Mouse (Mus musculus): ENCODE results near the gene Slc4a10. TPM values are rescaled to one million over a fixed set of nuclear protein-coding genes. Genes with fewer than 3 reads are reported as not detected.

The Slc4a10 gene
- polyA plus RNA-seq, 1 experiment from 2014 or later, result 0.21 TPM

DNA sequence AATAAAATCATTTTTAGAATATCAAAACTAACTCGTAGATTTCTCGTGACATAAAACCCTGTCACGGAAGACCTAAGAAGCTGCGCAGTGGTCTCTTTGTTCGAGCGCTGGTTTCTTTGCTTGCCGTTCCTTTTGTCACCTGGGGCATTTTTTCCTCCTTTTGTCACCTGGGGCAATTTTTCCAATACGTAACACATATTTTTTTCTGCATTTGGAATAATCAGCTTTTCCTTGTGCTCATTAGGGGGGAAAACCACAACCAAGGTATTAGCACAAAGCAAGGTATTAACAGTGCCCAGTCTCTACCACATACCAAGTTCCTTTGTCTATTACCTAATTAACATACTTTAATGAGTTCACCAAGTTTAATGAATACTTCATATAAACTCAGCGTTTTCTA lies 42.9 kb downstream of the Slc4a10 start:
- Histone ChIP-seq H3K4me3 (replicated peaks; ENCODE audit: low read length) (no peak overlapping the region), H3K27ac (ENCODE audit: low read length) (no peak overlapping the region), H3K36me3 (ENCODE audit: control insufficient read depth, insufficient read depth, low read length) (no peaks in the 10 kb centered on the region), H3K4me1 (ENCODE audit: control insufficient read depth, insufficient read depth, low read length) (no peaks in the 10 kb centered on the region), H3K9ac (ENCODE audit: low read length) (no peak overlapping the region), H3K4me2 (ENCODE audit: low read depth, low read length) (no peak overlapping the region), H3K9me3 (replicated peaks; ENCODE audit: control insufficient read depth, low read length) (no peaks in the 10 kb centered on the region), H3K27me3 (ENCODE audit: control insufficient read depth, insufficient read depth, low read length) (no peaks in the 10 kb centered on the region)
- ATAC-seq (ENCODE audit: insufficient read depth, low FRiP score), result no peak
- WGBS, result 84% methylated on average over 9 of the region's 9 CpGs

DNA sequence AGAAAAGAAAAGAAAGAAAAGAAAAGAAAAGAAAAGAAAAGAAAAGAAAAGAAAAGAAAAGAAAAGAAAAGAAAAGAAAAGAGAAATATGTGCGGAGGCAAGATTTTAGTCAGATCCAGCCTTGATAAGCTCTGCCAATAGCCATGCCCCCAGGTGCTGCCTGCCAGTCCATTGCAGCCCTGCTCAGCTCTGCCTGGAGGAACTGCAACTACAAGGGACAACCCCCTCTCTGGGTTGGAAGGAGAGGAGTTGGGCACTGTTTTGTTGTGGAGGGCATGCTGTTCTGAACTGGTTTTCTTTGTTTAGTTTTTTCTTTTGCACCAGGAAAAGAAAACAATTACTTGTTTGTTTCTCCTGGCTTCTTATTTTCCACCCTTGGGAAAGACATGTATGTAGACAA lies 54.3 kb downstream of the Slc4a10 start:
- no peaks in the 10 kb centered on the region for H3K27me3 ChIP-seq (ENCODE audit: control insufficient read depth, insufficient read depth, low read length)
- H3K9me3 ChIP-seq (replicated peaks; ENCODE audit: control insufficient read depth, low read length), result no peaks in the 10 kb centered on the region
- no peak overlapping the region for H3K4me2 ChIP-seq (ENCODE audit: low read depth, low read length)
- H3K4me1 ChIP-seq (ENCODE audit: control insufficient read depth, insufficient read depth, low read length), result no peaks in the 10 kb centered on the region
- no peak overlapping the region for H3K9ac ChIP-seq (ENCODE audit: low read length)
- ATAC-seq (ENCODE audit: insufficient read depth, low FRiP score), result no peak
- no peaks in the 10 kb centered on the region for H3K36me3 ChIP-seq (ENCODE audit: control insufficient read depth, insufficient read depth, low read length)
- H3K4me3 ChIP-seq (replicated peaks; ENCODE audit: low read length), result no peak overlapping the region
- WGBS, result 79% methylated on average over 1 of the region's 1 CpGs
- no peak overlapping the region for H3K27ac ChIP-seq (ENCODE audit: low read length)

DNA sequence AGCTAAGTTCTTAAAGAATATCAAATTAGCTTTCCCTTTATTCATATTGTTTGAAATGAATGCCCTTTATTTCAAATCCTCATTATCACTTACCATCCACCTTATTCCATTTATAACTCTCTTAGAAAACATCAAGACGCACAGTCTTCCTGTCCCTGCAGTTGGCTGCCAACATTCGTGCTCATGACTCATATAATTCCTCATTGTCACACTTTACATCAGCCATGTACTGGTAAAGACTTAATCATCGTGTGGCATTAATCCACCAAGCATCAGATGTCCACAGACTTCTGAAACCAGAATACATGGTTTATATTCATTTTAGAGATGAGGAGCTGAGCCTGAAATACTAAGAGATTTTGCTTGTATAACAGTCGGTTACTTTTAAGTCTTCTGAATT lies 69.1 kb downstream of the Slc4a10 start:
- Histone ChIP-seq H3K4me2 (ENCODE audit: low read depth, low read length) (no peak overlapping the region), H3K27me3 (ENCODE audit: control insufficient read depth, insufficient read depth, low read length) (no peaks in the 10 kb centered on the region), H3K9ac (ENCODE audit: low read length) (no peak overlapping the region), H3K27ac (ENCODE audit: low read length) (no peak overlapping the region), H3K4me1 (ENCODE audit: control insufficient read depth, insufficient read depth, low read length) (no peaks in the 10 kb centered on the region), H3K9me3 (replicated peaks; ENCODE audit: control insufficient read depth, low read length) (no peaks in the 10 kb centered on the region), H3K4me3 (replicated peaks; ENCODE audit: low read length) (no peak overlapping the region), H3K36me3 (ENCODE audit: control insufficient read depth, insufficient read depth, low read length) (no peaks in the 10 kb centered on the region)
- no peak for ATAC-seq (ENCODE audit: insufficient read depth, low FRiP score)
- 75% methylated on average over 4 of the region's 4 CpGs for WGBS

DNA sequence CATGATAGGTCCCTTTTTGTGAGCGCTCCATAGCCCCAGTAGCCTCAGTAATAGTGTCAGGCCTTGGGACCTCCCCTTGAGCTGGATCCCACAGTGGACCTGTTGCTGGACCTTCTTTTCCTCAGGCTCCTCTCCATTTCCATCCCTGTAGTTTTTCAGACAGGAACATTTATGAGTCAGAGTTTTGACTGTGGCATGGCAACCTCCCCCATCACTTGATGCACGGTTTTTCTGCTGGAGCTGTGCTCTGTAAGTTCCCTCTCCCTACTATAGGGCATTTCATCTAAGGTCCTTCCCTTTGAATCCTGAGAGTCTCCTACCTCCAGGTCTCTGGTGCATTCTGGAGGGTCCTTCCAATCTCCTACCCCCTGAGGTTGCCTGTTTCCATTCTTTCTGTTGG lies 83.7 kb downstream of the Slc4a10 start:
- H3K4me2 ChIP-seq (ENCODE audit: low read depth, low read length), result no peak overlapping the region
- H3K4me1 ChIP-seq (ENCODE audit: control insufficient read depth, insufficient read depth, low read length), result no peaks in the 10 kb centered on the region
- H3K9me3 ChIP-seq (replicated peaks; ENCODE audit: control insufficient read depth, low read length), result no peaks in the 10 kb centered on the region
- WGBS, result 88% methylated on average over 2 of the region's 2 CpGs
- H3K27ac ChIP-seq (ENCODE audit: low read length), result no peak overlapping the region
- H3K36me3 ChIP-seq (ENCODE audit: control insufficient read depth, insufficient read depth, low read length), result no peaks in the 10 kb centered on the region
- no peak overlapping the region for H3K9ac ChIP-seq (ENCODE audit: low read length)
- no peak overlapping the region for H3K4me3 ChIP-seq (replicated peaks; ENCODE audit: low read length)
- ATAC-seq (ENCODE audit: insufficient read depth, low FRiP score), result no peak
- H3K27me3 ChIP-seq (ENCODE audit: control insufficient read depth, insufficient read depth, low read length), result no peaks in the 10 kb centered on the region

DNA sequence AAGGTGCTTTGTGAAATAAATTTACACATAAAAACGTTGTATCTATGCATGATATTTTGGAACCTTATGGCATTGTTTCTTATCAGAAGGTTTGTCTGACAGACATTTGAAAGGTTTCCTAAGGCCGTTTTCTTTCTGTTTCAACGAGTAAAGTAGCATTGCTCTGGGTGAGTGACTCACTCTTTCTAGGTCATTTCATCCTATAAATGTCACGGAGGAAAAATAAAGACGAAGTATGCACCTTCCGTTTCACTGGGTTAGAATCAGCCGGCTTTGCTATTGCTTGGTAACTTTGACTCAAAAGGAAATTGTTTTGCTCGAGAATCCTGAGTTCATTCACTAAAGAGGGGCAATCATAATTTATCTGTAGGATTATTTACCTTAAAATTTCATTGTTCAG lies 88.6 kb downstream of the Slc4a10 start:
- ATAC-seq (ENCODE audit: insufficient read depth, low FRiP score), result no peak
- 40% methylated on average over 8 of the region's 8 CpGs for WGBS

DNA sequence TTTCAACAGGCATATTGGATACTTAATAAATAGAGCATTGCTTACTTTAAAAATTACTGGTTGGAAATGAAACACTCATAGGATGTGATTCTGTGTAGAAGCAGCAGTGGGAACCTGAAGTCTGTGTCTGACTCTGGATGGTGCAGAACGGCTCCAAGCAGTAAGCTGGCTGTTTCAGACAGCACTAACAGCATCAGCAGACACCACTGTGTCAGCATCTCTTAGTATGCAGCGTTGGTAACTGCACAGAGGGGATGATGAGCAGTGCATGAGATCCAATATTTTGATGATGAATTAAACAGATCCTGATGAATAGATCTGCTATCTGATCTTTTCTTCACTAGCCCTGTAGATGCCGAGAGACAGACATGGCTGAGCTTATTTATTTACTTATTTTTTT lies 101.4 kb downstream of the Slc4a10 start:
- 59% methylated on average over 3 of the region's 3 CpGs for WGBS
- ATAC-seq (ENCODE audit: insufficient read depth, low FRiP score), result no peak
- Histone ChIP-seq H3K27me3 (ENCODE audit: control insufficient read depth, insufficient read depth, low read length) (no peaks in the 10 kb centered on the region), H3K27ac (ENCODE audit: low read length) (no peak overlapping the region), H3K9me3 (replicated peaks; ENCODE audit: control insufficient read depth, low read length) (no peaks in the 10 kb centered on the region), H3K4me3 (replicated peaks; ENCODE audit: low read length) (no peak overlapping the region), H3K4me1 (ENCODE audit: control insufficient read depth, insufficient read depth, low read length) (no peaks in the 10 kb centered on the region), H3K9ac (ENCODE audit: low read length) (no peak overlapping the region), H3K36me3 (ENCODE audit: control insufficient read depth, insufficient read depth, low read length) (no peaks in the 10 kb centered on the region), H3K4me2 (ENCODE audit: low read depth, low read length) (no peak overlapping the region)

More for the DNA sequence above, 88.6 kb downstream of the Slc4a10 start:
- no peak overlapping the region for H3K4me3 ChIP-seq (replicated peaks; ENCODE audit: low read length)
- no peaks in the 10 kb centered on the region for H3K36me3 ChIP-seq (ENCODE audit: control insufficient read depth, insufficient read depth, low read length)
- no peak overlapping the region for H3K27ac ChIP-seq (ENCODE audit: low read length)
- H3K27me3 ChIP-seq (ENCODE audit: control insufficient read depth, insufficient read depth, low read length), result no peaks in the 10 kb centered on the region
- no peak overlapping the region for H3K4me2 ChIP-seq (ENCODE audit: low read depth, low read length)
- H3K4me1 ChIP-seq (ENCODE audit: control insufficient read depth, insufficient read depth, low read length), result no peaks in the 10 kb centered on the region
- no peaks in the 10 kb centered on the region for H3K9me3 ChIP-seq (replicated peaks; ENCODE audit: control insufficient read depth, low read length)
- no peak overlapping the region for H3K9ac ChIP-seq (ENCODE audit: low read length)

DNA sequence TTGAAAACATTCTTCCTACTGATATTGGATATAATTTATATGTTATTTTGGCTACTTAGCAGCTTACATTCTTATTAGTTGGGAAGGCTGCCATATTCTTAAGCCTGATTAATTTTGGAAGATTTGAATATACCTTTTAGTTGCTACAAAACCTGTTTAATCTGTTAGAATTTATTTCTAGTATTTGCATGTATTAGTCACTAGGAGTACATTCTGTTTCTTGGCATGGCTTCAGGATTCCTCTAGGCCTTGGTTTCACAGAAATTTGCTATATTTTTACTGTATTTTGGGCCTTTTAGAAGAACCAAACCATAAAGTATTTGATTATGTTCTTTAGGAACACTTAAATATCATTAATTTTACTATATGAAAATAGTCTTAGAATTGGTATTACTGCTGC lies 103.2 kb downstream of the Slc4a10 start:
- no peaks in the 10 kb centered on the region for H3K9me3 ChIP-seq (replicated peaks; ENCODE audit: control insufficient read depth, low read length)
- H3K9ac ChIP-seq (ENCODE audit: low read length), result no peak overlapping the region
- no peaks in the 10 kb centered on the region for H3K27me3 ChIP-seq (ENCODE audit: control insufficient read depth, insufficient read depth, low read length)
- no peak overlapping the region for H3K4me2 ChIP-seq (ENCODE audit: low read depth, low read length)
- no peak overlapping the region for H3K4me3 ChIP-seq (replicated peaks; ENCODE audit: low read length)
- no peaks in the 10 kb centered on the region for H3K4me1 ChIP-seq (ENCODE audit: control insufficient read depth, insufficient read depth, low read length)
- H3K27ac ChIP-seq (ENCODE audit: low read length), result no peak overlapping the region
- H3K36me3 ChIP-seq (ENCODE audit: control insufficient read depth, insufficient read depth, low read length), result no peaks in the 10 kb centered on the region
- ATAC-seq (ENCODE audit: insufficient read depth, low FRiP score), result no peak

DNA sequence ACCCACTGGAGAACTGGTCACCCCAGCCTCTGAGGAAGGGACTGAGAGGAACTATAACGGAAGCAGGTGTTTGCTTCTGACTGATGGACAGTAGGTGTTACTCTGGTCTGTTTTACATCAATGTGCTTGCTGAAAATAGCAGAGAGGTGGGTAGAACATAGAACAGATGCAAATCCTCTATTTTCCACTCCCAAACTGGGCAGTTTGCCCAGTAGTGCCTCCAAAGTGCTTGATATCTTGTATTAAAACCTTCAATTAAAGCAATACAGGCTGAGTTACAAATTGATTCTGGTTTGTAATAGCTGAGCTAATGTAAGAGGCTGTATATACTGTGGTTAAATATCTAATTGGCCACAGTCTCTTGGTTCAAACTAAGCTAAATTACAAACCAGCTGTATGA lies 104.6 kb downstream of the Slc4a10 start:
- 51% methylated on average over 1 of the region's 1 CpGs for WGBS
- no peaks in the 10 kb centered on the region for H3K9me3 ChIP-seq (replicated peaks; ENCODE audit: control insufficient read depth, low read length)
- no peaks in the 10 kb centered on the region for H3K36me3 ChIP-seq (ENCODE audit: control insufficient read depth, insufficient read depth, low read length)
- no peak overlapping the region for H3K4me2 ChIP-seq (ENCODE audit: low read depth, low read length)
- H3K9ac ChIP-seq (ENCODE audit: low read length), result no peak overlapping the region
- no peak for ATAC-seq (ENCODE audit: insufficient read depth, low FRiP score)
- H3K4me1 ChIP-seq (ENCODE audit: control insufficient read depth, insufficient read depth, low read length), result no peaks in the 10 kb centered on the region
- no peak overlapping the region for H3K4me3 ChIP-seq (replicated peaks; ENCODE audit: low read length)
- no peaks in the 10 kb centered on the region for H3K27me3 ChIP-seq (ENCODE audit: control insufficient read depth, insufficient read depth, low read length)
- no peak overlapping the region for H3K27ac ChIP-seq (ENCODE audit: low read length)

DNA sequence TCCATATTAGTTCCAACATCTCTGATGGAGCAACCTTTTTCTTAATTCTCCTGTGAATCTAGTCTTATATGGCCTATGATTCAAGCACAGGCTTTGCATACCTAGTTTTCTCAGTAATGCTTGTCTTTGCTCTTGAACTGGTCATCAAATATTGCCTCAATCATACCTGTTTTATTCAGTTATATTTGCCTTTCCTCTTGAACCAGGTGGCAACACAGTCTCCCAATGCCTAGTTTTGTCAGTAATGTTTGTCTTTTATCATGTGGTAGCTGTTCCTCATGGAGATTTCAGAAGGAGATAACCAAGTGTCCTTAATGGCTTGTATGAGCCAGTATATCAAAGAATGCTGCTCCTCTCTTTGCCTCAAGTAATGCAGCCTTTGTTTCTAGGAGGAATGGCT lies 163.8 kb downstream of the Slc4a10 start:
- H3K27me3 ChIP-seq (ENCODE audit: control insufficient read depth, insufficient read depth, low read length), result no peaks in the 10 kb centered on the region
- no peaks in the 10 kb centered on the region for H3K36me3 ChIP-seq (ENCODE audit: control insufficient read depth, insufficient read depth, low read length)
- no peak overlapping the region for H3K4me2 ChIP-seq (ENCODE audit: low read depth, low read length)
- no peak for ATAC-seq (ENCODE audit: insufficient read depth, low FRiP score)
- H3K27ac ChIP-seq (ENCODE audit: low read length), result no peak overlapping the region
- no peaks in the 10 kb centered on the region for H3K9me3 ChIP-seq (replicated peaks; ENCODE audit: control insufficient read depth, low read length)
- no peak overlapping the region for H3K9ac ChIP-seq (ENCODE audit: low read length)
- no peak overlapping the region for H3K4me3 ChIP-seq (replicated peaks; ENCODE audit: low read length)
- H3K4me1 ChIP-seq (ENCODE audit: control insufficient read depth, insufficient read depth, low read length), result no peaks in the 10 kb centered on the region

DNA sequence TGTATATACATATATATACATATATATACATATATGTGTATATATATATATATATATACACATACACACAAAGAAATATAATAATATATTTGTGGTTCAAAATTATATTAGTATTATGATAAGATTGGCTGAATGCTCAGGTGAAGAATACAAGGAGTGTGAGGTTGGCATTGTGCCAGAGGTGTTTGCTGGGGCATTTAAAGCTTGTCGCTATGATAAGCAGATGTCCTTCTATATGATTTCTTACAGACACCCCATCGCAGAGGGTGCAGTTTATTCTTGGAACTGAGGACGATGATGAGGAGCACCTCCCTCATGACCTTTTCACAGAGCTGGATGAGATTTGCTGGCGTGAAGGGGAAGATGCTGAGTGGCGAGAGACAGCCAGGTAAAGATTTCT lies 164.8 kb downstream of the Slc4a10 start:
- no peaks in the 10 kb centered on the region for H3K4me1 ChIP-seq (ENCODE audit: control insufficient read depth, insufficient read depth, low read length)
- no peak overlapping the region for H3K27ac ChIP-seq (ENCODE audit: low read length)
- no peaks in the 10 kb centered on the region for H3K36me3 ChIP-seq (ENCODE audit: control insufficient read depth, insufficient read depth, low read length)
- 80% methylated on average over 5 of the region's 5 CpGs for WGBS
- H3K9me3 ChIP-seq (replicated peaks; ENCODE audit: control insufficient read depth, low read length), result no peaks in the 10 kb centered on the region
- H3K27me3 ChIP-seq (ENCODE audit: control insufficient read depth, insufficient read depth, low read length), result no peaks in the 10 kb centered on the region
- no peak for ATAC-seq (ENCODE audit: insufficient read depth, low FRiP score)
- no peak overlapping the region for H3K4me2 ChIP-seq (ENCODE audit: low read depth, low read length)
- no peak overlapping the region for H3K4me3 ChIP-seq (replicated peaks; ENCODE audit: low read length)
- no peak overlapping the region for H3K9ac ChIP-seq (ENCODE audit: low read length)
